Mouse (Mus musculus) forebrain, embryonic 16.5 days (tissue): Measurements from ENCODE around the gene Cenpf. TPM values are rescaled to one million over a fixed set of nuclear protein-coding genes. Genes with fewer than 3 reads are reported as not detected.

ENCODE experiments used
- ATAC-seq: fragments of 200-750 bp; cut with Nextera tagmentation; 2 replicates; pipeline ENCODE4 v1.8.0; 2017; ENCODE audit warnings: mild to moderate bottlenecking, moderate library complexity
- H3K27ac ChIP-seq: fragments of 300-500 bp; sonication (generic); 2 replicates; pipeline ENCODE4 v1.5.1; 2014; ENCODE audit warnings: low read length, control low read depth
- H3K27me3 ChIP-seq: fragments of 300-500 bp; sonication (generic); replicated peaks from 2 replicates; pipeline ENCODE4 v1.6.1; 2014; ENCODE audit warnings: low read length; ENCODE audit not compliant: control insufficient read depth, insufficient read depth
- H3K36me3 ChIP-seq: fragments of 300-500 bp; sonication (generic); 2 replicates; pipeline ENCODE4 v1.6.1; 2014; ENCODE audit not compliant: control insufficient read depth, insufficient read depth
- H3K4me1 ChIP-seq: fragments of 300-500 bp; sonication (generic); replicated peaks from 2 replicates; pipeline ENCODE4 v1.6.1; 2014; ENCODE audit warnings: low read length; ENCODE audit not compliant: control insufficient read depth, insufficient read depth
- H3K4me2 ChIP-seq: fragments of 300-500 bp; sonication (generic); 2 replicates; pipeline ENCODE4 v1.6.1; 2014; ENCODE audit warnings: mild to moderate bottlenecking, low read length, control low read depth
- H3K4me3 ChIP-seq: fragments of 300-500 bp; sonication (generic); replicated peaks from 2 replicates; pipeline ENCODE4 v1.5.1; 2014; ENCODE audit warnings: mild to moderate bottlenecking, low read length, control low read depth
- H3K9ac ChIP-seq: fragments of 300-500 bp; sonication (generic); replicated peaks from 2 replicates; pipeline ENCODE4 v1.6.1; 2014; ENCODE audit warnings: low read depth, low read length, control low read depth
- H3K9me3 ChIP-seq: fragments of 300-500 bp; sonication (generic); 2 replicates; pipeline ENCODE4 v1.6.1; 2016; ENCODE audit warnings: low read length; ENCODE audit not compliant: control insufficient read depth
- WGBS: fragments of 180-500 bp; shearing (Covaris S2); extraction: QIAGEN DNeasy Blood & Tissue Kit; methylation state at CpG from one replicate; pipeline ENCODE4 v1.1.7; 2014; 5-methylcytosine and 5-hydroxymethylcytosine counted together
- polyA plus RNA-seq: library from polyadenylated mRNA; unstranded; fragments of >200 nt; fragmentation: Nextera tagmentation; extraction: Ambion mirVana; gene quantifications from 2 replicates; pipeline ENCODE4 v1.2.1, GENCODE M21; 2015

The Cenpf gene
- polyA plus RNA-seq, 1 experiment from 2014 or later: 37.9 TPM

DNA sequence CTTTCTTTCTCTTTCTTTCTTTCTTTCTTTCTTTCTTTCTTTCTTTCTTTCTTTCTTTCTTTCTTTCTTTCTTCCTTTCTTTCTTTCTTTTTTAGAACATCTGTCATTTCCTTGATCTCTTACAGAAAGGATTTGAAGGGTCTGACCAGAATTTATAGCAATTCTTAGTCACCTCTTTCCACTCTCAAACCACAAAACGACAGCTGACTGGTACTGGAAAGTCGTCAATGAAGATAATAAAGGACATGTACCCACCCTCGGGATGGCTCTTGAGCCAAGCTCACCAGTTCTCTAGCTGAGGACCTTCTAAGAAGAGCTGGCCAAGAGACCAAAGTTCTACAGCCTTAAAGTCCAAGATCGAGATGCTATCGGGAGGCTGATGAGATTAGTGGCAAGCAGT lies 30.7 kb upstream of the Cenpf start:
- 78% methylated on average over 5 of the region's 5 CpGs for WGBS
- ATAC-seq: no peak
- Histone ChIP-seq H3K4me1 (no peaks in the 10 kb centered on the region), H3K9me3 (no peaks in the 10 kb centered on the region), H3K36me3 (no peaks in the 10 kb centered on the region), H3K9ac (no peak overlapping the region), H3K4me3 (no peak overlapping the region), H3K27me3 (no peaks in the 10 kb centered on the region), H3K27ac (no peak overlapping the region), H3K4me2 (no peak overlapping the region)

GRCm38 (mm10) chr1:189717546-189717945 lies 29.7 kb upstream of the Cenpf start:
- no peak for ATAC-seq
- no peaks in the 10 kb centered on the region for H3K9me3 ChIP-seq
- H3K4me3 ChIP-seq: no peak overlapping the region
- 94% methylated on average over 11 of the region's 11 CpGs for WGBS
- H3K9ac ChIP-seq: no peak overlapping the region
- H3K4me1 ChIP-seq: no peaks in the 10 kb centered on the region
- no peak overlapping the region for H3K4me2 ChIP-seq
- no peaks in the 10 kb centered on the region for H3K36me3 ChIP-seq
- H3K27me3 ChIP-seq: no peaks in the 10 kb centered on the region
- no peak overlapping the region for H3K27ac ChIP-seq

DNA sequence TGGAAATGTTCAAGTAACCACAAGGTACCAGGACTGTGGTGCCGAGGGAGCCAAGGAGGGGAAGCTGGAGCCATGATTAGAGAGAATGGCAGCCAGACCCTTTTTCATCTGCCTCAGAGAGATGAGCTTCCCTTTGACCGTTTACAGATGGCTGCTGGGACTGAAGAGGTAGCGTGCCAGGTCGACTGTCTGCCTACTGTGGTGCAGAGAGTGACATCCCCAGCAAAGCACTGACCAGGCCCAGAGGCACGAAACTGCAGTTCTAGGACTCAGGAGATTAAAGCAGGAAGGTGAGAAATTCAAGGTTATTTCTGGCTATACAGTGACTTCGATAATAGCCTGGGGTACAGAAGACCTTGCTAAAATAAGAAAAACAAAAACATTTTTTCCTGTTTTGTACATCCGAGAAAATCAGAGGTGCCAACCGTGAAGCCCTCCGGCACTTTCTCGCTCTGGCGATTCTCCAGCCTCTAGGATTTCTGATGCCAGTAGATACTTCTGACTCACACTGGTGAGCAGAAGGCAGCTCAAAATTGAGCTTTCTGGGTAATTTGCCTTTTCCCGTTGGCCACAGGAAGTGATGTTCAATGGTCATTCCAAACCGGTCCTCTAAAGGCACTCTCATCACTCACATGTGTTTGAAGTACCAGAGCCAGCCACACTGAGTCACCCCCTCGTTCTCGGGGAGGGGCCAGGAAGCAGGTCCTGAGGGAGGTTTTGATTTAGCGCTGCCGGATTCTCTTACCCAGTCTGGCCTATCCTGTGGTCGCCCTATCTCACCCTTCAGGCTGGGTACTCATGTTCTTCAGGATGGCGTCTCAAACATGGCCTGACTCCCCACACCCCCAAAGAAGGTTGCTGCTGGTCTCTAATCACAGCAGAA lies 28.3 kb upstream of the Cenpf start:
- no peak for ATAC-seq
- H3K4me1 ChIP-seq: no peaks in the 10 kb centered on the region
- H3K9ac ChIP-seq: no peak overlapping the region
- no peaks in the 10 kb centered on the region for H3K27me3 ChIP-seq
- no peaks in the 10 kb centered on the region for H3K36me3 ChIP-seq
- no peak overlapping the region for H3K4me2 ChIP-seq
- H3K27ac ChIP-seq: no peak overlapping the region
- H3K4me3 ChIP-seq: no peak overlapping the region
- no peaks in the 10 kb centered on the region for H3K9me3 ChIP-seq
- 73% methylated on average over 19 of the region's 19 CpGs for WGBS

DNA sequence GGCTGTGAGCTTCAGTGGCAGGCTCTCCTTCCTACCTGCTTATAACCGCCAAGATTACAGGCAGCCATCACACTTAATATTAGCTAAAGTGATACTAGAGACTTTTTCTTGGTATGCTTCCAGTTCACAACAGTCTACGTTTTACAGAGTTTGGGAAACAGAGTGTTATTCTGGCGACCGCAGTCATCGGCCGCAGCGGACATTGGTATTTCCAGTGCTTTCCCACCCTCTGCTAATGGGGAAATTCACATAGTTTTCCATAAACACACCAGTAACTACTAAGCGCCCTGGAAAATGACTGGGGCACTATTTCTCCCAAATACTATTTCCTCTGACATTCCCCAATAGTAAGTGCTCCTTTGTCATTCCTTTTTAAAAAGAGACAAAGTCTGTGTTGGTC lies 21.1 kb upstream of the Cenpf start:
- Histone ChIP-seq H3K27ac (no peak overlapping the region), H3K4me3 (no peak overlapping the region), H3K4me1 (no peaks in the 10 kb centered on the region), H3K36me3 (no peaks in the 10 kb centered on the region), H3K27me3 (no peaks in the 10 kb centered on the region), H3K4me2 (no peak overlapping the region), H3K9ac (no peak overlapping the region), H3K9me3 (no peaks in the 10 kb centered on the region)
- WGBS: 84% methylated on average over 8 of the region's 8 CpGs
- ATAC-seq: no peak

DNA sequence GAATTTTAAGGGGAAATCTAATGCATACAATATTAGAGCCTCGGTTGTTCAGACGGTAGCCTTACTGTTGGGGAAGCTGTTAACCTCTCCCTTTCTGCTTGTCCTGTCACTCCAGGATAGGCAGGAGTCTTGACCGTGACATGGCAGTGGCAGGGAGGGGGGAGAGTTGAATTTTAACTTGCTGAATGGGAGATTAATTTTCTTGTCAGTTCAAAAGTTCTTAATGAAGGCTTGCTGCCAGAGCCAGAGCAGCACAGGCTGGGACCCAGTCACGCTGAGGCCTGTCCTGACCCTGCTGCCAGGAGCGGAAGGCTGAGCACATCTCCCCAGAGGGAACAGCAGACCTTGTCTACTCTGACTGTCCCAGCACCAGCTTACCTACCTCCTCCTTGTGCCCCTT lies 19.5 kb upstream of the Cenpf start:
- H3K4me2 ChIP-seq: no peak overlapping the region
- no peak overlapping the region for H3K9ac ChIP-seq
- H3K4me3 ChIP-seq: no peak overlapping the region
- H3K27me3 ChIP-seq: no peaks in the 10 kb centered on the region
- H3K36me3 ChIP-seq: no peaks in the 10 kb centered on the region
- ATAC-seq: no peak
- no peak overlapping the region for H3K27ac ChIP-seq
- no peaks in the 10 kb centered on the region for H3K4me1 ChIP-seq
- no peaks in the 10 kb centered on the region for H3K9me3 ChIP-seq
- 36% methylated on average over 5 of the region's 5 CpGs for whole genome bisulfite sequencing

DNA sequence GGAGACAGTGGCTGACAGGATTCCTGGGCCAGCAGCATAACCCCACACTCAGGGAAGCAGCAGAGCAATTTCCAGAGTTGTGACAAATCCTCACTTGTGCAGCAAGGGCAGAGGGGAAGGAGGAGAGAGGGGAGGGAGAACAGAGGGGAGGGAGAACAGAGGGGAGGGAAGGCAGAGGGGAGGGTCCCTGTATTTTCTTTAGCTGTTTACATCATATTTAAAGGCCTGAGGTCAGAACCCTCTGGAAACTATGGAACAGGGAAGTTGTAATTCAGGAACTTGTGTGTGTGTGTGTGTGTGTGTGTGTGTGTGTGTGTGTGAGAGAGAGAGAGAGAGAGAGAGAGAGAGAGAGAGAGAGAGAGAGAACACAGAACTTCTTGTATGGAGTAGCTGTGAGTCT lies 19.1 kb upstream of the Cenpf start:
- H3K4me1 ChIP-seq: no peaks in the 10 kb centered on the region
- H3K4me2 ChIP-seq: no peak overlapping the region
- no peak for ATAC-seq
- H3K4me3 ChIP-seq: no peak overlapping the region
- H3K9ac ChIP-seq: no peak overlapping the region
- no peak overlapping the region for H3K27ac ChIP-seq
- H3K36me3 ChIP-seq: no peaks in the 10 kb centered on the region
- H3K27me3 ChIP-seq: no peaks in the 10 kb centered on the region; the same call in 1 of the 2 replicates
- H3K9me3 ChIP-seq: no peaks in the 10 kb centered on the region

DNA sequence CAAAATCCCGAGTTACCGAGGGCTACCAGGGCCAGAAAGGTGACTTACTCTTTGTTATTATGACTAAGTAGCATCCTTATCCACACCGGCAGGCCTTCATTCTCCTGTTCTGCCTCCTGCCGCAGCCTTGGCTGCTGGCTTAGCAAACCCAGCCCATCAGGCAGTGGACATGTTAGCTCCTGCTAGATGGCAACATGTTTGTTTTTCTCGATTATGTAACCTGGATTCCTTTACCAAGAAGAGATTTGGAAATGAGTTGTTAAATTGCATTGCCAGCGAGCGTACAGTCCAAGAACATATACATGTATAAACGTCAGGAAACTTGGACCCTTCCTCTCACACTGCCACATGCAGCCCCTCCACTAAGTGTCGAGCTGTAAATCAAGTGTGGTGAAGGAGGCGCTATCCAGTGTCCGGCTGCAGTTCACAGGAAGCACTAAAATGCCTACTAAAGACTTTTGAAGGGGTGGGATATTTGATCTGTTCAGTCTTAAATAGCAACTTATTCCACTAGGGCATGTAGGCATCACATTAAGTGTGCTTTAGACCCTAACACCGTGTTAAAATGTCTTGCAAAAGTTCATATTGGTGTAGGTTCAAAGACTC lies 18.3 kb upstream of the Cenpf start:
- ATAC-seq: no peak
- no peak overlapping the region for H3K27ac ChIP-seq
- H3K4me2 ChIP-seq: no peak overlapping the region
- no peaks in the 10 kb centered on the region for H3K9me3 ChIP-seq
- H3K36me3 ChIP-seq: no peaks in the 10 kb centered on the region
- H3K4me1 ChIP-seq: no peaks in the 10 kb centered on the region
- H3K4me3 ChIP-seq: no peak overlapping the region
- no peak overlapping the region for H3K9ac ChIP-seq
- H3K27me3 ChIP-seq: no peaks in the 10 kb centered on the region; the same call in 1 of the 2 replicates
- WGBS: 81% methylated on average over 12 of the region's 12 CpGs

DNA sequence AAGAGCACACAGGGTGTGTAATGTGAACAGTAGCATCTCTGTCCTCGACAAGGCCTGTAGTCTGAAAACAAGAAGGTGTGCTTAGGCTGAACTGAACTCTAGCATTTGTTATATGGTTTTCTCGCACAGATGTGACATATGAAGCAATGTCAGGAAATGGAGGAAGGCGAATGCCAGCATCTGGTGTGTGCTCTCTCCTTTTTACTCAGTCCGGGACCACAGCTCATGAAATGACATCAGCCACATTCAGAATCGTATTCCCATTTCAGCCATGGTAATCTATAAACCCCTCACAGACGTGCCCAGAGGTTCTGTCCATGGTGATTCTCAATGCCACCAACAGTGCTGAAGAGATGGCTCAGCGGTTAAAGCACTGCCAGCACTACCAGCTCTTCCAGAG lies 15.7 kb upstream of the Cenpf start:
- no peaks in the 10 kb centered on the region for H3K36me3 ChIP-seq
- WGBS: 86% methylated on average over 7 of the region's 7 CpGs
- H3K27ac ChIP-seq: no peak overlapping the region
- no peaks in the 10 kb centered on the region for H3K9me3 ChIP-seq
- no peak for ATAC-seq
- H3K4me2 ChIP-seq: no peak overlapping the region
- H3K27me3 ChIP-seq: no peaks in the 10 kb centered on the region; the same call in 1 of the 2 replicates
- H3K9ac ChIP-seq: no peak overlapping the region
- H3K4me1 ChIP-seq: no peaks in the 10 kb centered on the region
- no peak overlapping the region for H3K4me3 ChIP-seq

GRCm38 (mm10) chr1:189703156-189703555 lies 15.3 kb upstream of the Cenpf start:
- Histone ChIP-seq H3K9ac (no peak overlapping the region), H3K36me3 (no peaks in the 10 kb centered on the region), H3K4me1 (no peaks in the 10 kb centered on the region), H3K9me3 (no peaks in the 10 kb centered on the region), H3K4me2 (no peak overlapping the region), H3K27ac (no peak overlapping the region), H3K27me3 (no peaks in the 10 kb centered on the region; the same call in 1 of the 2 replicates), H3K4me3 (no peak overlapping the region)
- 46% methylated on average over 7 of the region's 7 CpGs for WGBS
- ATAC-seq: no peak
